Mouse (Mus musculus) ES-Bruce4 (cell line): ENCODE results near the gene Mrpl17.

Experiments
- CTCF ChIP-seq: IDR thresholded peaks from one replicate; pipeline ENCODE4 v1.8.1; 2011; ENCODE audit warnings: low read depth, low read length
- EP300 ChIP-seq: IDR thresholded peaks from 2 replicates; pipeline ENCODE4 v1.6.1; 2011; ENCODE audit warnings: low read depth, low read length; ENCODE audit not compliant: insufficient read depth
- POLR2A ChIP-seq: IDR thresholded peaks from one replicate; pipeline ENCODE4 v1.8.1; 2011; ENCODE audit warnings: low read length; ENCODE audit not compliant: insufficient read depth

- no peak for TF ChIP-seq CTCF
- no peak for TF ChIP-seq POLR2A
- TF ChIP-seq EP300 = no peak
These were observed 40.9 kb downstream of the Mrpl17 start for GRCm38 (mm10) chr7:105769959-105770358.
